Mouse (Mus musculus) embryo, embryonic 11 days (tissue): ENCODE measurements around the gene Ldlrap1.

ENCODE experiments used
- DNase-seq: peaks from one replicate; pipeline ENCODE4 v3.0.0-alpha.2; 2015

Ldlrap1 gene

GRCm38 (mm10) chr4:134703835-134704546 is 63.8 kb downstream of the Ldlrap1 start, which contains the start of gene Man1c1:
TSS of gene Man1c1 (minus strand) at chr4:134704290.
- DNase-seq, result peak; percentile 99

- DNase-seq, result peak; percentile 42
Observed at GRCm38 (mm10) chr4:134702981-134703834, 64.6 kb downstream of the Ldlrap1 start.

GRCm38 (mm10) chr4:134701934-134702333 is 65.9 kb downstream of the Ldlrap1 start:
- DNase-seq, result peak; percentile 78

GRCm38 (mm10) chr4:134700911-134701310 is 66.9 kb downstream of the Ldlrap1 start:
- DNase-seq, result no peak

GRCm38 (mm10) chr4:134693202-134693940 is 74.5 kb downstream of the Ldlrap1 start:
- no peak for DNase-seq

GRCm38 (mm10) chr4:134692388-134692787 is 75.4 kb downstream of the Ldlrap1 start:
- no peak for DNase-seq
